Mouse (Mus musculus) layer of hippocampus, adult 11-12 months (tissue): ENCODE results near the gene Tmem80.
A peak's percentile ranks its signal among the peaks of the same experiment; 100 is the strongest.

Experiments used
- DNase-seq: peaks from one replicate; pipeline ENCODE4 v3.0.0; 2022; ENCODE audit warnings: low spot score

Tmem80 gene

DNA sequence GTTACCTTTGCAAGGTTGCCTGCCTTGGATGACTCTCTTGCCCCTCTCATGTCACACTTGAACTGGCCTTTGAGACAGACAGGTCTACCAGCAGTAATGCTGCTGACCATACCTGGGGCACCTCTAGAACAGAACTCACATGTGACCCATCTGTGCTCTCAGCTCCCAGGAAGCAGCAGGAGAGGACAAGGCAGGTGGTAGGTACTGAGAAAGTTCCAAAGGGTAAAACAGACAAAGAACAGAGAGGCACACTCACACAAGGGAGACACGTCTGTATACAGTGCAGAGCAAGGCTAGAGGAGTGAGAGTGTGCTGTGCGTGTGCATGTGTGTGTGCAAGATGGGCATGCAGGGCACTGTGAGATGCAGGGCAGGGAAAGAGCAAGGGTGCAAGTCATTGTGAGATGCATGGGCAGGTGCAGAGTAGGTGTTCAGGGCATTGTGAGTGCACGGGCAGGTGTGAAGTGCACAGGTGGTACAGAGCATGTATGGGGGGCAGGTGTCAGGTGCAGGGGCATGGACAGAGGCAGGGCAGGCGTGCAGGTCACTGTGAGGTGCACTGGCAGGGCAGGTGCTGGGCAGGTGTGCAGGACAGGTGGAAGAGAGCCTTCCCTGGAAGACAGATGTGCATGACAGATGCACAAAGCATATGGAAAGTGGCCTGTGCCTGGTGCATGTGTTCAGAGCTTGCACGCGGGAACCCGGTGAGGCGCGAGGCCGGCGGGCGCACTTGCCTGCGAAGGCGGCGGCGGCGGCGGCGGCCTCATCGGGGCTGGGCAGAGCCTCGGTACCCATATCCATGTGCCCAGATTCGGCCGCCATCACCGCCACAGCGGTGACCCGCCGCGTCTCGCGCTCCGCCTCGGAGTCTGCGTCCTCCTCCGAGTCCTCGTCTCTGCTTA is 743 bp upstream of the Tmem80 start:
- peak; percentile 39 for DNase-seq

DNA sequence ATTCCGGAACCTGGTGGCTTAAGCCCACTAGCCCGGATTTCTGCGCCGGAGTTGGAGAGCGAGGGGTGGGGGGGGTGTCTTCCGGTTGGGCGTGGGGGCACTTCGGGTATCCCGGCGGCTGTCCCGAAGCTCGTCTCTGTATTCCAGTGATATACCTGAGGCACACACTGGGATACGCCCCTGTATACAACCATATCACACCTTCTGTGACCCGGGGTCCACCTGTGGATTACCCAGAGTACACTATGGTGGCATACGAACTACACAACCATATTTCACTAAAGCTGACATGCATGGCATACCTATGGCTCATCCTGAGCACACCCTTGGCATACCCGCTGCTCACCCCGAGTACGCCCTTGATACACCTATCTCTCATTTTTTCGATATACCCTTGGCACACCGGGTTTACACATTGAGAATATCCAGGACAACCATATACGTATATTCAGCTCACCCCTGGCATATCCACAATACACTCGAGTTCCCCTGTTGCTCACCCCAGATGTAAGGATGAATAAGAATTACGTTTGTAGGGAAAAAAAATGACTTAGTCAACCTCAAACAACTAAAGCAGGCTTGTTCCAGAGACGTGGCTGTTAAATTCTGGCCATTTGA is 943 bp downstream of the Tmem80 start:
- DNase-seq = no peak

DNA sequence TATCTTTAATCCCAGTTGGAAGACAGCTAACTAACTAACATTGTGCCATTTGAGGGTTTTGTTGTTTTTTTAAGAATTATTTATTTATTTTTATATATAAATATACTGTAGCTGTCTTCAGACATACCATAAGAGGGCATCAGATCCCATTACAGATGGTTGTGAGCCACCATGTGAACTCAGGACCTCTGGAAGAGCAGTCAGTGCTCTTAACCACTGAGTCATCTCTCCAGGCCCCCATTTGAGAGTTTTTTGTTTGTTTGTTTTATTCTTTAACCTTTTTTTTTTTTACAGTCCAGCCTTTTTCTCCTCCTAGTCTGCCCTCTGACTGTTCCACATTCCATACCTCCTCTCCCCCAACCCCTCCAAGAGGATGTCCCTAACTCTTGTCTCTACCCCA is 3.2 kb downstream of the Tmem80 start:
- no peak for DNase-seq

DNA sequence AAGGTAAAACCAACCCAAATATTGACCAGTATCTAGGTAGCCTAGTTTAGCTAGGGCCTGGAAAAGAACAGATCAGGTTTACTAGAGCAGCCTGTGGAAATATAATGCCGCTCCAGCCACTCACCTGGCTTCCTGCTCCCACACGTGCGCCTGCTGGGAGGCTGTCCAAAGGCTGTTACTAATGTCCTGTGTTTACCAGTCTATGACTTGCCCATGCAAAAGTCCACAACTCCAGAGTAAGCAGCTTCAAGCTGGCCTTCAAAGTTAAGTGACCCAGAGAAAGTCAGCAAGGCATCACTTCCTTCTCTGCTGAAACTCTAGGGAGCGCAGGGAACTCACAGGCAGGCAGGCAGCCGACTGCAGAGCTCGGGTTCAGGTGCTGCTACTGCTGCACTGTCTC is 4.5 kb downstream of the Tmem80 start:
- DNase-seq = no peak

DNA sequence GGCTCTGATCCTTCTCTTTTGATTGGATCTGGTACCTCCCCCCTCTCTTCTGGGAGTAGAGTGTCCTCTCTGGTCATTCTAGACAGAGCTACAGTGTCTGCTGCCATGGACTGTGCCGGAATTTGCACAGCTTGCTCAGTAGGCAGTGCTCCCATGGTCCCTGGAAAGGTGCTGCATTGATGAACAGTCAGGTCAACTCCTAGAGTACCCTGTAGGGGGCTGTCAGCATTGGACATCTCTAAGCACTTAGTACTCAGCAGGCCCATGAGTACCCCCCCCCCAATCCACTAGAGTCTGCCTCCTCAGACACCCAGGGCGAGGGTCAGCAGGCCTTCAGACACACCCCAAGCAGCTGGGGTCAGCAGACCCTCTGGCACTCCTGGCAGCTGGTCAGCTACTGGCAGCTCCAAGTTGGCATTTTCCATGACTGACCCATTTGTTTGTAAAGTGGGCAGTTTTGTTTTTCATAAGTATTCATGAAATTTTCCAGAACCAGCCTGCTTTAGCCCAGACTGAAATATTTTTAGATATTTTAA is 7.6 kb downstream of the Tmem80 start:
- no peak for DNase-seq

DNA sequence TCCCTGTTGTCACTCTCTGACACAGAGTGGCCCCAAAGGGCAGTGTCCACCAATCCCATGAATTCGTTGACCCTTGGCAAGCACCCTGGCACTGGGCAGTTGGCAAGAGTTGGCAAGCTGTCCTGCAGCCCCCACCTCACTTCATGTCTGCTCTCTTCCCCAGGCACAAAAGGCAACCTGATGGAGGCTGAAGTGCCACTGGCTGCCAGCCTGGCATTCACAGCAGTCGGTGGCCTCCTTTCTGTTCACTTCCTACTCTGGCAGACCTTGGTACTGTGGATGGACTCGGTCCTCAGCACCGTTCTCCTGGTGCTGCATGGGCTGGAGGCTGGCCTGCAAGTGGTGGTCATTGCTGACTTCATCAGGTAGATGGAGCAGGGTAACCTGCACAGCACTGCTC is 8.1 kb downstream of the Tmem80 start:
- no peak for DNase-seq

DNA sequence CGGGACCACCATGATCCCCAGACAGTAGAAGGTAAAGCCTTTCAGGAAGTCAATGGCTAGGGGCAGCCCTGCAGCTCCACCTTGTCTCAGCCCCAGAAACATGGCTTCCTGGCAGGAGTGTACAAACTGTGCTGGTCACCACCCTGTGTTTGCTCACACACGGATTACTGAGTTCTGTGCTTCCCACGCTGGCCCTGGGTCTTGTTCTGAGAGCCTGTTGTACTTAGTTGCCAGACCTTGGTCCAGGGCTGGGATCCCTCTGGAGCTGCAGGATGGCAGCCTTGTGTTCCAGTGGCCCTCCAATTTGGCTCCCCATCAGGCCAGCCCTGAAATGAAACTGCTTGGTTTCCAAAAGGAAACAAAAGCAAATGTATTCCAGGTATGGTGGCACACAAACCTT is 8.8 kb downstream of the Tmem80 start:
- DNase-seq = no peak

DNA sequence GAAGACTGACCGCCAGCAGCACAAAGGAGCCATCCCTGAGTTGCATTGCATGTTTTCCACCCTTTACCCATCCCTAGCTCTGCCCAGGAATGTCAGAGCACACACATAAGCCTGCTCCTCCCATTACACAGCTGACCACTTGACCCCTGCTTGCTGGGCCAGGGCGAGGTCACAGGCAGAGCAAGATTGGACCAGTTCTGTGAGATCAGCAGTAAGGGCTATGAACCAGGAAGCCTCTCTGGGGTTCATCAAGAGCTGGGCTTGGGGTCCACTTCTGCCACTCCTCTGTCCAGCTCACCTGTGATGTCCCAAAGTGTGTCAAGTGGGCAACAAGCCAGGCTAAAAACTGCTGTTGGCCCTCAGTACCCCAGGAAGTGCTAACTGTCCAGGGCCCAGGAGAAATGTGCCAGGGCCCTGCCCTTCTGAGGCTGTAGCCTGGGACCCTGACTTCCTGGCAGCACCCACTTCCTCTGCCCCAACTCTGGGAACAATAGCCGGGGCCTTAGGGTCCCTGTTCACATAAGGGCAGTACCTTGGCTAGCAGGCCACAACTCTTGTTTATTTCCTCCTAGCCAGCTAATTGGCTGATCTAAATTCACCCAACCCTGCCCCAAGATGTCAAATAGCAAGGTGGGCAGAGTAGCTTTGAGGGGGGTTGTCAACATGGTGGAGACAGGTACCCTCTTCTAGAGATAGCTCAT is 10.3 kb downstream of the Tmem80 start:
- no peak for DNase-seq

DNA sequence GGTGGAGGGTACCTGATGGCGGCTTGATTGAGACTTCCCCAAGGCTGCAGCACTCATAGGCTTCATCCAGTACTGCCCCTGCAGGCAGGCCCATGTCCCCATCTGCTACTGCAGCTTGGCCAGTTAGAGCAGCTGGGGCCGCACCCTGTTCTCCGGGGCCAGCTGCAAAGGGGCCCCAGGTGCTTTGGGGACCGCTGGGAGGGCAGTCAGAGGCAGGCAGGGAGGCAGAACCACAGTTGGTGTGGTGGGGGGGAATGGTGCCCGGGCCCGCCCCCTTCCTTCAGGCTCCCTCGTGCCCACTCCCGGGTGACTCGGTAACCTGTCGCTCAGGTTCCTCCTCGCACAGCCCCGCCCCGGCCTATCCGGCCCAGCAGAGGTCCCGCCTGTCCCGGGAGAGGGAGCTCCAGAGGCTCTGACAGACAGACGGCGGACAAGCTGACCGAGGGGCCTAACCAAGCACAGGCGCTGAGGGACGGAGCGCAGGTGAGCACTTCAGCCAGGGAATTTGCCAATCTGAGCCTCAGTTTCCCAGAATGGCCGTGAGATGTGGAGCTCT is 11.1 kb downstream of the Tmem80 start, which contains the start of gene Eps8l2:
Gene Eps8l2, plus strand, starts transcription at position 305 of the 556 bp plus-strand sequence.
- DNase-seq = no peak

DNA sequence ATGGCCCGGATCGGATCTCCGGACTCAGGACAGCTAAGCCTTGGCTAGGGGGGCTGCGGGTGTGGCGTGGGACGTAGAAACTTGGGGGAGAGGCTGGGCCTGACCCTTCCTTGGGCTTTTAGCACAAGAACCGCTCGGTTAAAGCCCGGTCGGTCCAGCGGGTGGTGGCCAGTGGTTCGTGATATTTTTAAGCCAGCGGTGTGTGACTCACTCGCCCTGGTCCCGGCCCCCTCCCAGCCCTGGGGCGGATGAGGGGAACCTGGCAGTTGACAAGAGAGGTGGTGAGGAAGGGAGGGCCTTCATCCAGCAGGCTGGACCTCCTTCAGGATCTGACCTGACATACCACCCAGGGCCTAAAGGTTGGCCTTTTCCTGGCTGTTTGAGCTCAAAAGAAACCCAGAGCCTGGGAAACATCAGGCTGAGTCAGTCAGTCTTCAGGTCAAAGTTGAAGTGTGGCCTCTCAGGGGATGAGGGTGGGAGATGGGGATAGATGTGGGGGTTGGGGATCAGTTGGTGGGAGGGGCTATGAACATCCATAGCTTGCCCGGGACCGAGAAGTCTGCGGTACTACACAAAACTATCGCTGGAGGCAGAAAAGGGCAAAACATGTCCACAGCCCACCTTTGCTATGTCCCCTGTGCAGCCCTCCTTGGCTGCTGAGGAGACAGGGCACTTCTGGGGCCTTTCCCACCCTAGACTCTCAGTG is 11.8 kb downstream of the Tmem80 start:
- DNase-seq = no peak

DNA sequence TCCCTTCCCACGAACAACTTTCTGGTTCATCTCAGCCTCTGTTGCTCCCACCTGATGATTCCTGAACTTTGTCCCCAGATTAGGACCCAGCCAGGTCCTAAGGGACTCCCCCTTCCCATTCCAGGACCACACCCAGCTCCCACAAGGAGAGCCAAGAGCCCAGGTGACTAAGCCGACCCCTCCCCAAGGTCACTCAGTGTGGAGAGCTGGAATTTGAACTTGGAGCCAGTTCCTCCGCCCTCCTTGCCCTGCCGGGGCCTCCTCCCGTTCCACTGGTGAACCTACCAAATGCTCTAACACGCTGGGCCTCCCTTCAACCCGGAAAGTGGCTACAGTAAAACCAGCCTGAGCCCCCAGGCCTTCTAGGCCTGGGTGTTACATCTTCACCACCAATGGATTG is 12.5 kb downstream of the Tmem80 start:
- DNase-seq = no peak

DNA sequence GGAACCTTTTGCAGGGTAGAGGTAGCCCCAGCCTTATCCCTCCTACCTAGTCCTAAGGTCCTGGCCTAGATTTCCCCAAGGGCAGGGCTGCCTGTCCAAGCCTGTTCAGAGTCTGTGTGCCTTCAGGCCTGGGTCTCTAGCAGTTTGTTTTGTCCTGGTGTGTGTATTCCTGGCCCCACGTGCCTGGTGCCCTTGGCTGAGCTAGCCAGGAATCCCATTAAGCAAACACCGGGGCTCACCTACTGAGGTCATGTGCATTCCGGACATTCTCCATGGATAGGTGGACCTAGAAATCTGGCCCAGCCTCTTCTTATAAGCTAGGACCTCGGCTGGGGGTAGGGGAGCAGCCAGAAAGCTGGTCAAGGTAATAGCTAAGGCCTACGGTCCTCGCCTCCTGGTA is 12.9 kb downstream of the Tmem80 start:
- no peak for DNase-seq

DNA sequence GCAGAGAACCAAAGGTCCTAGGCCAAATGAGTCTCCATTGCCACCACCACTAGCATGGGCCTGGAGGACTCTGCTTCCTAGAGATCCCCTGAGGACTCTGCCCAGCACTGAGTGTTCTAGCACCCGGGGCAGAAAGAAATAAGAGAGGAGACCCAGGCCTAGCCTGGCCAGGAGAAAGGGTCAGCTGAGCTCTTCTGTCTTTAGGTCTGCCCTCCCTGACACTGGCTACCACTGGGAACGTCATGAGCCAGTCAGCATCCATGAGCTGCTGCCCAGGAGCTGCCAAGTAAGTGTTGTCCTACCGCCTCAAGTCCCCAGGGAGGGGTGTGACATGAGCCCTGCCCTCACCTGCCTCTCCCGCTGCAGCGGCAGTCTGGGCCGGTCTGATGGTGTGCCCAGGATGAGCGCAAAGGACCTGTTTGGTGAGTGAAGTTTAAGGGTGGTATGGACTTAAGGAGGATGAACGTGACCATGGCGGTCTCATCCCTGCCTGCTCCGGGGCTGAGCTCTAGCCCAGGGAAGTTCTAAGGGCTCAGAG is 14.2 kb downstream of the Tmem80 start:
- no peak for DNase-seq

DNA sequence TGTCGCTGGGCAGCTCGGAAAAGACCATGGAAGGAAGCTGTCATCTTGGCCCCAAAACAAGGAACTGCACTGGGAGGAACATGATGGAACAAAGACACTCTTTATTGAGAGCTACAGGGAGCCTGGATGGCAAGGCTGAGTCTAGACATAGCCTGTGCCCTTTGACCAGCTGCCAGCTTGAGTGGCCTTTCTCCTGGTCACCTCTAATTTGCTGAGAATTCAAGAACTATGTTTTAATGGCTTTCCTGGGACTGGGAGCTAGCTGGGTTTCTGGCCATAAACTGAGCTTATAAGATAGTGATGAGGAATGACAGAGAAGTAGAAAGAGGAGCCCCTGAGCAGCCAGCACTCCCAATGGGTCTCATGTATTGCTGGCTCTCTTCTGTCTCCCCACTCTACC is 15.7 kb downstream of the Tmem80 start:
- no peak for DNase-seq

DNA sequence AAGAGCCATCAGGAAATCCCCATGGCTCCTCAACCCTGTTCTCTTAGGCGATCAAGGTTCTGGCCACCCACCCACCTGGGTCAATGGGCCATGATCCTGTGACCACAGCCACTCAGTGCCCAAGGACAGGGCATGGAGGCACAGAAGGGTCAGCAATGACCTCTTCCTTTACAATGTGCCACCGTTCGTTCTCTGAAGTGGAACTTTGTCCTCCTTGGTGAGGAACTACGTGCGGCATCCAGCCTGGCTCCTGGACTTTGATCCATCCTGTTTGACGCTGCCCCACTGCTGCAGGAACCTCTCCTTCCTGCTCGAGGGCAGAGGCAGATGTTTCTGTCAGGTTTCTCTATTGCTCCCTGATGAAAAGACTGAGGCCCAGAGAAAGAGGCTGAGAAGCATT is 16.2 kb downstream of the Tmem80 start:
- DNase-seq = no peak

DNA sequence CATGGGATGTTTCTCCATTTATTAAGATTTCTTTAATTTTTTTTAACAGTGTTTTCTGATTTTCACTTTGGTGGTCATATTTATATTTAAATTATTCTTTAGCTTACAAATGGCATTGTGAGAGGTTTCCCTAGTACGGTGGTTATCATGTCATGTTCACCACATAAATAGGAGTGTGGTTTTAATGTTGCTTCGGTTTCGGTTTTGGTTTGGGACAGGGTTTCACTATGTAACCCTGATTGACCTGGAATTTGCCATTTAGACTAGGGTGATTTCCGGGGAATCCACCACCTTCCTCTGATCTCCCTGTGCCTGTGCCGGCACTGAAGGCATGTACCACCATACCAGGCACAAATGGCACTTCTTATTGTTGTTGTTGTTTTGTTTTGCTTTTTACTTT is 17.2 kb downstream of the Tmem80 start:
- no peak for DNase-seq

DNA sequence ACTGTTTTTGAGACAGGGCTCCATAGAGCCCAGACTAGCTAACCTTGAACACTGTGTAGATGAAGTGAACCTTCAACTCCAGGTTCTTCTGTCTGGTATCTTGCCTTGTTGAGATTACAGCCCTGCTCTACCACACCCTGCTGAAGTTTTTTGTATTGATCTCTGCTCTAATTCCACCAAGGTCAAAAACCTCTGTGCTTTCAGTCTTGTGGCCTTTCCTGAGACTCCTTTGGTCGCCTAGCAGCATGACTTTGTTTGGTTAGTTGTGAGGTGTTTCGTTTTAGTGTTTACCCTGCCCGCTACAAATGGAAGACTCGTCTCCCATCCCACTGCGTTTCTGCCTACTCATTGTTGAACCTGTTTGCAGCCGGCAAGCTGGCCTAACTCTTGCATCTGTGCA is 23.5 kb downstream of the Tmem80 start:
- no peak for DNase-seq

DNA sequence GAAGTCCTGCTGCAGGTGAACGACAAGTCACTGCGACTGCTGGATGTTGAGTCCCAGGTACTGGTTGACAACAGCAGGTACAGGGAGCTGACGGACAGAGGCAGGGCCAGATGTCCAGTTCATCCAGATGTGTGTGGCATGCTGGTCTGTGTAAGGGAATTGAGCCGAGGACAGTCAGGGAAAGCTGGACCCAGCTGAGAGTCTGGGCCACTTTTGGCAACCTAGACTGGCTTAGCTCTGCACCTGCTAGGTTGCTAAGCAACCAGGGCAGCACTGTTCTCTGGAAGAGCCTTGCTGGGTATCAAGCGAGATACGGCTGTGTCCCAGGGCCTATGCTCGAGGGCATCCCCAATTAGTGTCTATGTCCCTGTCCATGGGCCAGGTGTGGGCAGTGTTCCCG is 27.5 kb downstream of the Tmem80 start:
- DNase-seq = no peak

DNA sequence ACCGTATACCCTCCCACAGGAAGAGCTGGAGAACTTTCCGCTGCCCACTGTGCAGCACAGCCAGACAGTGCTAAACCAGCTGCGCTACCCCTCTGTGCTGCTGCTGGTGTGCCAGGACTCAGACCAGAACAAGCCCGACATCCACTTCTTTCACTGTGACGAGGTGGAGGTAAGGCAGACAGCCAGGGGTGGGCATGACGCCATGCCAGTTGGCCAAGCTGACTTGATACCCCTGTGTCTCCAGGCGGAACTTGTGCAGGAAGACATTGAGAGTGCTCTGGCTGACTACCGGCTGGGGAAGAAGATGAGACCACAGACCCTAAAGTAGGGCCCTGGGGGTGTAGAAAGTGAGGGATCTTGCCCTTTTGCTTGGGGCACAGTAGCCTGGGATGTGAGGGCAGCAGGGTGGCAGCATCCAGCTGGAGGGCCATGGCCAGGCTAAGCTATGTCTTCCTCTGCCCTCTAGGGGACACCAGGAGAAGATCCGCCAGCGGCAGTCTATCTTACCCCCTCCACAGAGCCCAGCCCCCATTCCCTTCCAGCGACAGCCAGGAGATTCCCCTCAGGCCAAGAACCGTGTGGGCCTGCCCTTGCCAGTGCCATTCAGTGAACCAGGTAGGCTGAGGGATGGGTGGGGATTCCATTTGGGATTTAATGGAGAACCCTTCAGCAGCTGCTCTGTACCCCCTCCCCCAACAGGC is 28.2 kb downstream of the Tmem80 start:
- DNase-seq = peak; percentile 43

DNA sequence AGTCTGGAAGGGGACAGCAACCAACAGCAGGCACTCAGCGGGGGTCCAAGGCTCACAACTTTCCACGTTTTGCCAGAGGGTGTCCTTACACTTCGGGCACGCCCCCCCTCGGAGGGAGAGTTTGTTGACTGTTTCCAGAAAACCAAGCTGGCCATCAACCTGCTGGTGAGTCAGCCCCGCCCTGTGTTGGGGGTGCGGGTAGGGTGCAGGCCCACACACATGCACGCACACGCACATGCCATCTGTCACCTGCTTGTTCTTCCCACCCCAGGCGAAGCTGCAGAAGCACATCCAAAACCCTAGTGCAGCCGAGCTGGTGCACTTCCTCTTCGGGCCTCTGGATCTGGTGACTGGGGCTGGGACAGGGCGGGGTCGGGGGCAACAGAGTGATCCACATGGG is 29.4 kb downstream of the Tmem80 start:
- peak; percentile 50 for DNase-seq

DNA sequence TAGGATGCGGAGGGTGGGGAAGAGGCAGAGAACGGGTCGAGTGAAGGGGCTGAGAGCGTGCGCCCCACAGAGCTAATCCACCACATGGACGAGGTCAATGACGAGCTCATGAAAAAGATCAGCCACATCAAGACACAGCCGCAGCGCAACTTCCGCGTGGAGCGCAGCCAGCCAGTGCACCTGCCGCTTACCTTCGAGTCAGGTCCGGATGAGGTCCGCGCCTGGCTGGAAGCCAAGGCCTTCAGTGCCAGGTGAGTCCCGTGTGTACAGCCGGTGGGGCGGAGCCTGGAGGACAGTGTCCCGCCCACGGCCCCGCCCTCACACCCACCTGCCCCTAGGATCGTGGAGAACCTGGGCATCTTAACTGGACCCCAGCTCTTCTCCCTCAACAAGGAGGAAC is 34.0 kb downstream of the Tmem80 start:
- no peak for DNase-seq
